Mouse (Mus musculus) cerebellum, postnatal 10 days (tissue): ENCODE measurements at regions not wholly inside any gene's neighbourhood (a gene's known extent, or its start where the extent isn't known, plus 50 kb on each side); places are given as distances from the start of the nearest gene placed in this dataset.
"Not testable (repeated sequence)": the region's sequence is repeated elsewhere in the genome, so short reads cannot be mapped to it uniquely, and the experiment has no call there.

ENCODE experiments used
- DNase-seq, 2 experiments: peaks; one replicate each; pipeline ENCODE4 v3.0.0; 2021; ENCODE audit warnings: mixed read lengths in 2 of 2

- no peak for DNase-seq
These were observed 116.9 kb upstream of the Vmn1r2 start for GRCm38 (mm10) chr4:3049972-3050846.

GRCm38 (mm10) chr4:3050847-3051135, 116.3 kb upstream of the Vmn1r2 start:
- no peak for DNase-seq

GRCm38 (mm10) chr4:3051212-3051611, 115.9 kb upstream of the Vmn1r2 start:
- DNase-seq, result no peak

- no peak for DNase-seq
These were observed 114.6 kb upstream of the Vmn1r2 start for GRCm38 (mm10) chr4:3052314-3053059.

- no peak for DNase-seq
These were observed 114.1 kb upstream of the Vmn1r2 start for GRCm38 (mm10) chr4:3053060-3053406.

GRCm38 (mm10) chr4:3053496-3054216, 113.5 kb upstream of the Vmn1r2 start:
- no peak for DNase-seq

GRCm38 (mm10) chr4:3054886-3055285, 112.2 kb upstream of the Vmn1r2 start:
- no peak for DNase-seq

- no peak for DNase-seq
These were observed 111.7 kb upstream of the Vmn1r2 start for GRCm38 (mm10) chr4:3055396-3055795.

GRCm38 (mm10) chr4:3059511-3060054, 107.5 kb upstream of the Vmn1r2 start:
- no peak for DNase-seq

- DNase-seq, result no peak
These were observed 105.0 kb upstream of the Vmn1r2 start for GRCm38 (mm10) chr4:3062027-3062605.

- no peak for DNase-seq
These were observed 103.2 kb upstream of the Vmn1r2 start for GRCm38 (mm10) chr4:3063966-3064365.

GRCm38 (mm10) chr4:3064571-3064970, 102.5 kb upstream of the Vmn1r2 start:
- DNase-seq, result no peak

GRCm38 (mm10) chr4:3065335-3065734, 101.8 kb upstream of the Vmn1r2 start:
- DNase-seq, result not testable (repeated sequence)

GRCm38 (mm10) chr4:3066051-3066736, 100.9 kb upstream of the Vmn1r2 start:
- DNase-seq, result no peak

- DNase-seq, result no peak
These were observed 99.9 kb upstream of the Vmn1r2 start for GRCm38 (mm10) chr4:3067265-3067664.

- peak in 1 of 2 experiments; percentile 5 for DNase-seq
These were observed 99.5 kb upstream of the Vmn1r2 start for GRCm38 (mm10) chr4:3067666-3068065.

GRCm38 (mm10) chr4:3068306-3069223, 98.6 kb upstream of the Vmn1r2 start:
- DNase-seq, result no peak

GRCm38 (mm10) chr4:3069341-3069740, 97.8 kb upstream of the Vmn1r2 start:
- no peak for DNase-seq

- not testable (repeated sequence) for DNase-seq
These were observed 95.8 kb upstream of the Vmn1r2 start for GRCm38 (mm10) chr4:3071326-3071725.

- no peak for DNase-seq
These were observed 87.2 kb upstream of the Vmn1r2 start for GRCm38 (mm10) chr4:3079901-3080300.
